Mouse (Mus musculus) embryonic facial prominence, embryonic 14.5 days (tissue): Measurements from ENCODE around the gene Dnm2. TPM values are rescaled to one million over a fixed set of nuclear protein-coding genes. Genes with fewer than 3 reads are reported as not detected.

Experiments used
- ATAC-seq: fragments of 200-750 bp; cut with Nextera tagmentation; 2 replicates; pipeline ENCODE4 v1.8.0; 2017; ENCODE audit warnings: low read depth, moderate number of reproducible peaks, moderate TSS enrichment
- DNase-seq: peaks from one replicate; pipeline ENCODE4 v3.0.0-alpha.2; 2015; ENCODE audit warnings: low spot score
- H3K27ac ChIP-seq: fragments of 300-500 bp; sonication (generic); replicated peaks from 2 replicates; pipeline ENCODE4 v1.5.1; 2014; ENCODE audit warnings: low read depth, mild to moderate bottlenecking, low read length, moderate library complexity
- H3K27me3 ChIP-seq: fragments of 300-500 bp; sonication (generic); replicated peaks from 2 replicates; pipeline ENCODE4 v1.6.1; 2014; ENCODE audit warnings: low read length; ENCODE audit not compliant: control insufficient read depth, insufficient read depth
- H3K36me3 ChIP-seq: fragments of 300-500 bp; sonication (generic); 2 replicates; pipeline ENCODE4 v1.6.1; 2014; ENCODE audit warnings: low read length, mixed read lengths; ENCODE audit not compliant: control insufficient read depth, insufficient read depth
- H3K4me1 ChIP-seq: fragments of 300-500 bp; sonication (generic); 2 replicates; pipeline ENCODE4 v1.6.1; 2014; ENCODE audit warnings: antibody characterized with exemption, low read length; ENCODE audit not compliant: control insufficient read depth, insufficient read depth
- H3K4me2 ChIP-seq: fragments of 300-500 bp; sonication (generic); 2 replicates; pipeline ENCODE4 v1.6.1; 2014; ENCODE audit warnings: low read depth, mild to moderate bottlenecking, low read length, moderate library complexity, mixed read lengths
- H3K4me3 ChIP-seq: fragments of 300-500 bp; sonication (generic); 2 replicates; pipeline ENCODE4 v1.5.1; 2014; ENCODE audit warnings: low read depth, mild to moderate bottlenecking, low read length
- H3K9ac ChIP-seq: fragments of 300-500 bp; sonication (generic); 2 replicates; pipeline ENCODE4 v1.6.1; 2014; ENCODE audit warnings: low read depth, mild to moderate bottlenecking, low read length, moderate library complexity, mixed read lengths
- H3K9me3 ChIP-seq: fragments of 300-500 bp; sonication (generic); 2 replicates; pipeline ENCODE4 v1.6.1; 2016; ENCODE audit warnings: low read length; ENCODE audit not compliant: control insufficient read depth
- WGBS: fragments of 180-500 bp; shearing (Covaris S2); extraction: QIAGEN DNeasy Blood & Tissue Kit; methylation state at CpG from one replicate; pipeline ENCODE4 v1.1.7; 2014; 5-methylcytosine and 5-hydroxymethylcytosine counted together
- polyA plus RNA-seq: library from polyadenylated mRNA; unstranded; fragments of >200 nt; fragmentation: Nextera tagmentation; extraction: Ambion mirVana; gene quantifications from 2 replicates; pipeline ENCODE4 v1.2.1, GENCODE M21; 2014

The Dnm2 gene
- polyA plus RNA-seq, 1 experiment from 2014 or later: 65.8 TPM

- DNase-seq (no peak), ATAC-seq (no peak)
- Histone ChIP-seq H3K9me3 (no peaks in the 10 kb centered on the region), H3K27me3 (no peaks in the 10 kb centered on the region), H3K4me1 (no peaks in the 10 kb centered on the region), H3K9ac (no peak overlapping the region), H3K4me2 (no peak overlapping the region), H3K4me3 (no peak overlapping the region), H3K27ac (no peak overlapping the region), H3K36me3 (no peaks in the 10 kb centered on the region; the same call in 1 of the 2 replicates)
- WGBS: 95% methylated on average over 6 of the region's 6 CpGs
Observed at GRCm38 (mm10) chr9:21445081-21445744, 20.5 kb downstream of the Dnm2 start.

GRCm38 (mm10) chr9:21447778-21448177 is 23.1 kb downstream of the Dnm2 start:
- H3K9me3 ChIP-seq: no peaks in the 10 kb centered on the region
- no peak overlapping the region for H3K27ac ChIP-seq
- no peak overlapping the region for H3K4me3 ChIP-seq
- H3K4me2 ChIP-seq: no peak overlapping the region
- WGBS: 100% methylated on average over 2 of the region's 2 CpGs
- no peaks in the 10 kb centered on the region for H3K27me3 ChIP-seq
- DNase-seq (no peak), ATAC-seq (no peak)
- no peak overlapping the region for H3K9ac ChIP-seq
- H3K36me3 ChIP-seq: no peaks in the 10 kb centered on the region; the same call in 1 of the 2 replicates
- H3K4me1 ChIP-seq: no peaks in the 10 kb centered on the region

DNA sequence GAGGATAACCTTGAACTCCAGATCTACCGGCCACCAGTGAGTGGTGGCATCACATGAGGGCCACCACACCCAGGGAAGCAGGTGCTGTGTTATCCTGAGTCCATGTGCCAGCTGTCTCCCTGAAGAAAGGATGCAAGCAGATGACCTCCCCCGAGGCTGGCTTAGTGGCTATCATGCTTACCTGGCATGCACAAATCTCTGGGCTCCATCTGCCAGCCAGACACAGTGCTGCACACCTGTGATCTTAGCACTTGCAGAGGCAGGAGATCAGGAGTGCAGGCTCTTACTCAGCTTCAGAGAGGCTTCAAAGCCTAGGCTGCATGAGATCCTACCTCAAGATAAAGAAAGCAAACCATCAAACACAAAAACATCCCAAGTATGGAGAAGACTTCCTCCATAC is 25.0 kb downstream of the Dnm2 start:
- DNase-seq (no peak), ATAC-seq (no peak)
- H3K4me2 ChIP-seq: no peak overlapping the region
- H3K4me1 ChIP-seq: no peaks in the 10 kb centered on the region
- no peaks in the 10 kb centered on the region; the same call in 1 of the 2 replicates for H3K36me3 ChIP-seq
- H3K9ac ChIP-seq: no peak overlapping the region
- 78% methylated on average over 2 of the region's 2 CpGs for WGBS
- no peaks in the 10 kb centered on the region for H3K9me3 ChIP-seq
- H3K27me3 ChIP-seq: no peaks in the 10 kb centered on the region
- H3K4me3 ChIP-seq: no peak overlapping the region
- no peak overlapping the region for H3K27ac ChIP-seq

GRCm38 (mm10) chr9:21450270-21450669 is 25.6 kb downstream of the Dnm2 start:
- H3K9ac ChIP-seq: no peak overlapping the region
- WGBS: 89% methylated on average over 3 of the region's 3 CpGs

DNA sequence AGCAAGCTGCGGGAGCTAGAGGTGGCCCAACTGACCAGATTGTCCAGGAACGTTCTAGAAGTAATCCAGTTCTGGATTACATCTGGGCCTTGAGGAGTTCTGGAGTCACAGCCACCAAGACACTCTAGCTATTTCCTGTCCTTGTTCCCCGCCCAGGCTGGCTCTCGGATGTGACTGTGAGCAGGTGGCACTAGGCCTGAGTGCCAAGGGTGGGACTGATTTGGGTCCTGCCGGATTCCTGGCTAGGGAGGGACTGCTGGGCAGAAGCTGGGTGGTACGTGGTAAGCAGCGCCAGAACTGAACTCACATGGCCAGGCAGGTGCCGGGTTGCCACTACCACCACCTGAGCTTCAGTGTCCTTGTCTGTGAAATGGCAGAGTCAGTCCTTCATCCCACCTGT is 26.7 kb downstream of the Dnm2 start:
- ATAC-seq: no peak
- H3K9me3 ChIP-seq: no peaks in the 10 kb centered on the region
- no peak overlapping the region for H3K9ac ChIP-seq
- H3K27me3 ChIP-seq: no peaks in the 10 kb centered on the region
- WGBS: 86% methylated on average over 8 of the region's 8 CpGs
- no peak overlapping the region for H3K4me2 ChIP-seq
- no peaks in the 10 kb centered on the region for H3K36me3 ChIP-seq
- H3K4me1 ChIP-seq: no peaks in the 10 kb centered on the region
- DNase-seq: no peak
- H3K4me3 ChIP-seq: no peak overlapping the region
- H3K27ac ChIP-seq: no peak overlapping the region

More at GRCm38 (mm10) chr9:21450270-21450669, 25.6 kb downstream of the Dnm2 start:
- H3K4me1 ChIP-seq: no peaks in the 10 kb centered on the region
- no peak overlapping the region for H3K27ac ChIP-seq
- no peak for DNase-seq
- no peaks in the 10 kb centered on the region for H3K27me3 ChIP-seq
- H3K9me3 ChIP-seq: no peaks in the 10 kb centered on the region
- no peaks in the 10 kb centered on the region for H3K36me3 ChIP-seq
- no peak for ATAC-seq
- no peak overlapping the region for H3K4me2 ChIP-seq
- no peak overlapping the region for H3K4me3 ChIP-seq

- Histone ChIP-seq H3K27ac (no peak overlapping the region), H3K27me3 (no peaks in the 10 kb centered on the region), H3K4me2 (no peak overlapping the region), H3K9me3 (no peaks in the 10 kb centered on the region), H3K4me1 (no peaks in the 10 kb centered on the region), H3K9ac (no peak overlapping the region), H3K36me3 (no peaks in the 10 kb centered on the region), H3K4me3 (no peak overlapping the region)
- no peak for ATAC-seq
- WGBS: 70% methylated on average over 8 of the region's 8 CpGs
- no peak for DNase-seq
Observed at GRCm38 (mm10) chr9:21451870-21452269, 27.2 kb downstream of the Dnm2 start.

DNA sequence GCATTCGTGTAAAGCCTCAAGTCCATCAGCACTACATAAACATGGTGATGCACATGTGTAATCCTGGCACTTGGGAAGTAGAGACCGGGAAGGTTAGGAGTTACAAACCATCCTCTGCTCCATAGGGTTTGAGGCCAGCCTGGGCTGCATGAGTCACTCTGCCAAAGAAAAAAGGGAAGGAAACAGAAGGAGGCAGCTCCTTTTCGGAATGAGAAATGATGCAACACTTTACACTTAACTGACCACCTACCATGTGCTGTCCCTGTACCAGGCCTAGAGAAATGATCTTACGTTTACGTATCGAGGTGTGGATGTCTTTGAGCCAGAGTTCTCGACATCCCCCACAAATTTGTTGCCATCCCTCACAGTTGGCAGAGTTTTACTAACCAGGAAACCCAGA is 28.3 kb downstream of the Dnm2 start:
- Histone ChIP-seq H3K4me3 (no peak overlapping the region), H3K4me1 (no peaks in the 10 kb centered on the region), H3K27me3 (no peaks in the 10 kb centered on the region), H3K27ac (no peak overlapping the region), H3K9me3 (no peaks in the 10 kb centered on the region), H3K4me2 (no peak overlapping the region), H3K36me3 (peaks cover under 1% of the 10 kb centered on the region; the same call in 1 of the 2 replicates), H3K9ac (no peak overlapping the region)
- ATAC-seq (no peak), DNase-seq (no peak)
- WGBS: 91% methylated on average over 7 of the region's 7 CpGs

- no peak for ATAC-seq
- H3K4me3 ChIP-seq: no peak overlapping the region
Observed at GRCm38 (mm10) chr9:21453459-21453858, 28.8 kb downstream of the Dnm2 start.

DNA sequence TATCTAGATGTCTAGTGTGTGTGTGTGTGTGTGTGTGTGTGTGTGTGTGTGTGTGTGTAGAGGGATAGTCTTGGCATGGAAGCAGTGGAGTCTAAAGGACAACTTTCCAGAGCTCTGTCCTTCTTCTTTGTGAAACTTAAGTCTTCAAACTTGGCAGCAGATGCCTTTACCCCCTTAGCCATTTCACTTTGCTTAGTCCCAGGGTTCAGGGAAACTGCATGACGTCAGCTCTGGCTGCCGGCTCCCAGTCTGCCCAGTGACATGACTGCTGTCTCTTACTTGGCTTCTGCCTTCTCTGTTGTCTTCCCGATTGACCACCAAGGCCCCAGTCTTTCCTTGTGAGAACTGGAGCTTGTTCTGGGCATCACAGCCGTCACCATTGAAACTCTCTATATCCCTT is 29.8 kb downstream of the Dnm2 start:
- no peak overlapping the region for H3K4me2 ChIP-seq
- peaks cover 16% of the 10 kb centered on the region for H3K36me3 ChIP-seq
- no peak for ATAC-seq
- no peak overlapping the region for H3K4me3 ChIP-seq
- H3K27me3 ChIP-seq: no peaks in the 10 kb centered on the region
- WGBS: 81% methylated on average over 4 of the region's 4 CpGs
- H3K4me1 ChIP-seq: no peaks in the 10 kb centered on the region
- no peak overlapping the region for H3K9ac ChIP-seq
- no peak for DNase-seq
- no peak overlapping the region for H3K27ac ChIP-seq
- H3K9me3 ChIP-seq: no peaks in the 10 kb centered on the region

More at GRCm38 (mm10) chr9:21453459-21453858, 28.8 kb downstream of the Dnm2 start:
- Histone ChIP-seq H3K9me3 (no peaks in the 10 kb centered on the region), H3K27ac (no peak overlapping the region), H3K36me3 (peaks cover 5% of the 10 kb centered on the region; the same call in 1 of the 2 replicates), H3K4me1 (no peaks in the 10 kb centered on the region), H3K9ac (no peak overlapping the region), H3K27me3 (no peaks in the 10 kb centered on the region), H3K4me2 (no peak overlapping the region)
- no peak for DNase-seq
- WGBS: 78% methylated on average over 2 of the region's 2 CpGs
